Mouse (Mus musculus): Measurements from ENCODE around the gene Nav3. TPM values are rescaled to one million over a fixed set of nuclear protein-coding genes. Genes with fewer than 3 reads are reported as not detected.
A peak's percentile ranks its signal among the peaks of the same experiment; 100 is the strongest.

The Nav3 gene
- polyA plus RNA-seq, 1 experiment from 2014 or later, result 17.6 TPM

- Histone ChIP-seq H3K9me3 (replicated peaks; ENCODE audit: control insufficient read depth, low read length) (no peaks in the 10 kb centered on the region), H3K4me3 (ENCODE audit: low read depth, low read length) (peak overlapping the region; percentile 77), H3K36me3 (ENCODE audit: control insufficient read depth, insufficient read depth, low read length) (no peaks in the 10 kb centered on the region), H3K27me3 (replicated peaks; ENCODE audit: control insufficient read depth, insufficient read depth, low read length) (no peaks in the 10 kb centered on the region), H3K4me2 (ENCODE audit: low read length) (peak overlapping the region; percentile 69), H3K9ac (ENCODE audit: low read length) (peak overlapping the region; percentile 90), H3K4me1 (ENCODE audit: control insufficient read depth, insufficient read depth, low read length) (no peaks in the 10 kb centered on the region; the same call in 1 of the 2 replicates), H3K27ac (ENCODE audit: low read depth, low read length) (no peak overlapping the region)
- ATAC-seq (no peak), DNase-seq (ENCODE audit: low spot score) (peak; percentile 40)
- 52% methylated on average over 5 of the region's 5 CpGs for WGBS
Measured at GRCm38 (mm10) chr10:110453566-110453965, 2.4 kb downstream of the Nav3 start.

GRCm38 (mm10) chr10:110440396-110440795 is 15.6 kb downstream of the Nav3 start:
- DNase-seq (ENCODE audit: low spot score), result no peak
- no peak overlapping the region for H3K4me3 ChIP-seq (ENCODE audit: low read depth, low read length)
- 82% methylated on average over 2 of the region's 2 CpGs for WGBS
- no peak overlapping the region for H3K27ac ChIP-seq (ENCODE audit: low read depth, low read length)
- no peak for ATAC-seq
- H3K9ac ChIP-seq (ENCODE audit: low read length), result no peak overlapping the region
- H3K27me3 ChIP-seq (replicated peaks; ENCODE audit: control insufficient read depth, insufficient read depth, low read length), result no peaks in the 10 kb centered on the region
- H3K4me2 ChIP-seq (ENCODE audit: low read length), result no peak overlapping the region
- H3K36me3 ChIP-seq (ENCODE audit: control insufficient read depth, insufficient read depth, low read length), result no peaks in the 10 kb centered on the region
- no peaks in the 10 kb centered on the region for H3K4me1 ChIP-seq (ENCODE audit: control insufficient read depth, insufficient read depth, low read length)
- no peaks in the 10 kb centered on the region for H3K9me3 ChIP-seq (replicated peaks; ENCODE audit: control insufficient read depth, low read length)

GRCm38 (mm10) chr10:110431078-110431477 is 24.9 kb downstream of the Nav3 start:
- ATAC-seq (no peak), DNase-seq (ENCODE audit: low spot score) (no peak)
- 94% methylated on average over 3 of the region's 3 CpGs for WGBS

GRCm38 (mm10) chr10:110429578-110429977 is 26.4 kb downstream of the Nav3 start:
- WGBS, result 53% methylated on average over 6 of the region's 6 CpGs
- DNase-seq (ENCODE audit: low spot score), result peak; percentile 24
- H3K4me2 ChIP-seq (ENCODE audit: low read length), result no peak overlapping the region

More at GRCm38 (mm10) chr10:110431078-110431477, 24.9 kb downstream of the Nav3 start:
- H3K27me3 ChIP-seq (replicated peaks; ENCODE audit: control insufficient read depth, insufficient read depth, low read length), result no peaks in the 10 kb centered on the region
- no peaks in the 10 kb centered on the region for H3K4me1 ChIP-seq (ENCODE audit: control insufficient read depth, insufficient read depth, low read length)
- no peak overlapping the region for H3K4me2 ChIP-seq (ENCODE audit: low read length)
- H3K4me3 ChIP-seq (ENCODE audit: low read depth, low read length), result no peak overlapping the region
- H3K27ac ChIP-seq (ENCODE audit: low read depth, low read length), result no peak overlapping the region
- no peak overlapping the region for H3K9ac ChIP-seq (ENCODE audit: low read length)
- H3K36me3 ChIP-seq (ENCODE audit: control insufficient read depth, insufficient read depth, low read length), result no peaks in the 10 kb centered on the region
- H3K9me3 ChIP-seq (replicated peaks; ENCODE audit: control insufficient read depth, low read length), result no peaks in the 10 kb centered on the region

GRCm38 (mm10) chr10:110429052-110429451 is 27.0 kb downstream of the Nav3 start:
- DNase-seq (ENCODE audit: low spot score) (no peak), ATAC-seq (no peak)
- no peaks in the 10 kb centered on the region for H3K4me1 ChIP-seq (ENCODE audit: control insufficient read depth, insufficient read depth, low read length)
- H3K9me3 ChIP-seq (replicated peaks; ENCODE audit: control insufficient read depth, low read length), result no peaks in the 10 kb centered on the region
- H3K27me3 ChIP-seq (replicated peaks; ENCODE audit: control insufficient read depth, insufficient read depth, low read length), result no peaks in the 10 kb centered on the region
- 84% methylated on average over 2 of the region's 2 CpGs for WGBS
- no peak overlapping the region for H3K27ac ChIP-seq (ENCODE audit: low read depth, low read length)
- no peak overlapping the region for H3K9ac ChIP-seq (ENCODE audit: low read length)
- no peaks in the 10 kb centered on the region for H3K36me3 ChIP-seq (ENCODE audit: control insufficient read depth, insufficient read depth, low read length)
- H3K4me3 ChIP-seq (ENCODE audit: low read depth, low read length), result no peak overlapping the region
- H3K4me2 ChIP-seq (ENCODE audit: low read length), result no peak overlapping the region

More at GRCm38 (mm10) chr10:110429578-110429977, 26.4 kb downstream of the Nav3 start:
- no peak overlapping the region for H3K27ac ChIP-seq (ENCODE audit: low read depth, low read length)
- peak; percentile 46; the same call in 1 of the 2 replicates for ATAC-seq
- H3K9me3 ChIP-seq (replicated peaks; ENCODE audit: control insufficient read depth, low read length), result no peaks in the 10 kb centered on the region
- no peaks in the 10 kb centered on the region for H3K36me3 ChIP-seq (ENCODE audit: control insufficient read depth, insufficient read depth, low read length)
- H3K4me1 ChIP-seq (ENCODE audit: control insufficient read depth, insufficient read depth, low read length), result no peaks in the 10 kb centered on the region
- H3K27me3 ChIP-seq (replicated peaks; ENCODE audit: control insufficient read depth, insufficient read depth, low read length), result no peaks in the 10 kb centered on the region
- no peak overlapping the region for H3K4me3 ChIP-seq (ENCODE audit: low read depth, low read length)
- H3K9ac ChIP-seq (ENCODE audit: low read length), result no peak overlapping the region

GRCm38 (mm10) chr10:110421533-110421932 is 34.5 kb downstream of the Nav3 start:
- Histone ChIP-seq H3K4me1 (ENCODE audit: control insufficient read depth, insufficient read depth, low read length) (no peaks in the 10 kb centered on the region), H3K4me2 (ENCODE audit: low read length) (no peak overlapping the region), H3K36me3 (ENCODE audit: control insufficient read depth, insufficient read depth, low read length) (no peaks in the 10 kb centered on the region), H3K27ac (ENCODE audit: low read depth, low read length) (no peak overlapping the region), H3K27me3 (replicated peaks; ENCODE audit: control insufficient read depth, insufficient read depth, low read length) (no peaks in the 10 kb centered on the region), H3K9ac (ENCODE audit: low read length) (no peak overlapping the region), H3K9me3 (replicated peaks; ENCODE audit: control insufficient read depth, low read length) (no peaks in the 10 kb centered on the region), H3K4me3 (ENCODE audit: low read depth, low read length) (no peak overlapping the region)
- ATAC-seq, result no peak
- 86% methylated on average over 5 of the region's 5 CpGs for WGBS
- DNase-seq (ENCODE audit: low spot score), result no peak

- H3K4me2 ChIP-seq (ENCODE audit: low read length), result no peak overlapping the region
Measured at GRCm38 (mm10) chr10:110417003-110417402, 39.0 kb downstream of the Nav3 start.

GRCm38 (mm10) chr10:110415624-110416023 is 40.4 kb downstream of the Nav3 start:
- ATAC-seq, result 0 out of 2 replicates have a peak, but pooled peaks have one; percentile 46
- no peaks in the 10 kb centered on the region for H3K9me3 ChIP-seq (replicated peaks; ENCODE audit: control insufficient read depth, low read length)
- H3K27ac ChIP-seq (ENCODE audit: low read depth, low read length), result no peak overlapping the region
- DNase-seq (ENCODE audit: low spot score), result peak; percentile 10
- H3K9ac ChIP-seq (ENCODE audit: low read length), result no peak overlapping the region
- H3K36me3 ChIP-seq (ENCODE audit: control insufficient read depth, insufficient read depth, low read length), result no peaks in the 10 kb centered on the region
- no peaks in the 10 kb centered on the region for H3K4me1 ChIP-seq (ENCODE audit: control insufficient read depth, insufficient read depth, low read length)
- 48% methylated on average over 3 of the region's 3 CpGs for WGBS
- no peak overlapping the region for H3K4me2 ChIP-seq (ENCODE audit: low read length)
- no peaks in the 10 kb centered on the region for H3K27me3 ChIP-seq (replicated peaks; ENCODE audit: control insufficient read depth, insufficient read depth, low read length)
- no peak overlapping the region for H3K4me3 ChIP-seq (ENCODE audit: low read depth, low read length)

More at GRCm38 (mm10) chr10:110417003-110417402, 39.0 kb downstream of the Nav3 start:
- no peaks in the 10 kb centered on the region for H3K36me3 ChIP-seq (ENCODE audit: control insufficient read depth, insufficient read depth, low read length)
- ATAC-seq, result no peak
- no peaks in the 10 kb centered on the region for H3K4me1 ChIP-seq (ENCODE audit: control insufficient read depth, insufficient read depth, low read length)
- no peak overlapping the region for H3K9ac ChIP-seq (ENCODE audit: low read length)
- 82% methylated on average over 5 of the region's 5 CpGs for WGBS
- H3K4me3 ChIP-seq (ENCODE audit: low read depth, low read length), result no peak overlapping the region
- H3K27ac ChIP-seq (ENCODE audit: low read depth, low read length), result no peak overlapping the region
- no peak for DNase-seq (ENCODE audit: low spot score)
- H3K9me3 ChIP-seq (replicated peaks; ENCODE audit: control insufficient read depth, low read length), result no peaks in the 10 kb centered on the region
- no peaks in the 10 kb centered on the region for H3K27me3 ChIP-seq (replicated peaks; ENCODE audit: control insufficient read depth, insufficient read depth, low read length)

- 74% methylated on average over 11 of the region's 11 CpGs for WGBS
- H3K4me2 ChIP-seq (ENCODE audit: low read length), result no peak overlapping the region
- no peaks in the 10 kb centered on the region for H3K27me3 ChIP-seq (replicated peaks; ENCODE audit: control insufficient read depth, insufficient read depth, low read length)
- H3K4me1 ChIP-seq (ENCODE audit: control insufficient read depth, insufficient read depth, low read length), result no peaks in the 10 kb centered on the region
- H3K9ac ChIP-seq (ENCODE audit: low read length), result no peak overlapping the region
- DNase-seq (ENCODE audit: low spot score) (peak; percentile 19), ATAC-seq (peak; percentile 37; the same call in 1 of the 2 replicates)
- H3K9me3 ChIP-seq (replicated peaks; ENCODE audit: control insufficient read depth, low read length), result no peaks in the 10 kb centered on the region
- no peak overlapping the region for H3K4me3 ChIP-seq (ENCODE audit: low read depth, low read length)
- no peaks in the 10 kb centered on the region for H3K36me3 ChIP-seq (ENCODE audit: control insufficient read depth, insufficient read depth, low read length)
- no peak overlapping the region for H3K27ac ChIP-seq (ENCODE audit: low read depth, low read length)
Measured at GRCm38 (mm10) chr10:110413281-110413897, 42.6 kb downstream of the Nav3 start.

Data from forebrain, embryonic 14.5 days (tissue).